Mouse (Mus musculus): ENCODE data around the gene Zbtb7a. TPM values are rescaled to one million over a fixed set of nuclear protein-coding genes. Genes with fewer than 3 reads are reported as not detected.

Zbtb7a gene
- 10 to 100 TPM in 1 of 2 experiments, 1 to 10 TPM in 1; 6.5 to 24.7 TPM for polyA plus RNA-seq (2012; fragmentation: generic; extraction: Trizol)

GRCm38 (mm10) chr10:81134966-81135681 is at the start of gene Zbtb7a:
Gene Zbtb7a, plus strand, starts transcription at chr10:81135220.

DNA sequence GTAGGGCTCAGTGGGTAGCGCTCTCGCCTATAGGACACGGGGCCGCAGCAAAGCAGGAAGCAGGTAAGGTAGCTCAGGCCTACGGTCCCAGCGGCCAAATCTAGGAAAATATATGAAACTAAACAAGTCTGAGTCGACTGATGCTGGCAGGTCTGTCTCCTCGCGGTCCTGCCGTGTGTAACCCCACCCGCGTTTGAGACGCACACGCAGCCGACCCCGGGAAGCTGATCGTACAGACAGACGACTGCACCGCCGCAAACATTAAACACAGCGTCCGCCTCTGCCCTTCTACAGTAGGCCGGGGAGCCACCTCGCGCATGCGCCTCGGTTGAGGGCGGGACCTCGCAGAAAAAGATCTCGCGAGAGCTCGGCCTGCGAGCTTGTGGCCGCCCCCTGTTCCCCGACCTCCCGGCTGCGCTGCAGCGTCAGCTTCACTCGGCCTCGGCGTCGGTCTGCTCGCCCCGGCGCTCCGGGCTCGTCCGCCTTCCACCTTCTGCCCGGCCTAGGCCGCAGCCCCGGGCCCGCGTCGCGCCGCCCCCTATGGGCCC is 29.4 kb upstream of the Zbtb7a start, which contains the start of gene Map2k2:
Gene Map2k2, plus strand, starts transcription at position 351 of the 548 bp plus-strand sequence.

GRCm38 (mm10) chr10:81167200-81168086 is 32.4 kb downstream of the Zbtb7a start, which contains the start of gene Pias4:
Gene Pias4, minus strand, starts transcription at chr10:81167923.

DNA sequence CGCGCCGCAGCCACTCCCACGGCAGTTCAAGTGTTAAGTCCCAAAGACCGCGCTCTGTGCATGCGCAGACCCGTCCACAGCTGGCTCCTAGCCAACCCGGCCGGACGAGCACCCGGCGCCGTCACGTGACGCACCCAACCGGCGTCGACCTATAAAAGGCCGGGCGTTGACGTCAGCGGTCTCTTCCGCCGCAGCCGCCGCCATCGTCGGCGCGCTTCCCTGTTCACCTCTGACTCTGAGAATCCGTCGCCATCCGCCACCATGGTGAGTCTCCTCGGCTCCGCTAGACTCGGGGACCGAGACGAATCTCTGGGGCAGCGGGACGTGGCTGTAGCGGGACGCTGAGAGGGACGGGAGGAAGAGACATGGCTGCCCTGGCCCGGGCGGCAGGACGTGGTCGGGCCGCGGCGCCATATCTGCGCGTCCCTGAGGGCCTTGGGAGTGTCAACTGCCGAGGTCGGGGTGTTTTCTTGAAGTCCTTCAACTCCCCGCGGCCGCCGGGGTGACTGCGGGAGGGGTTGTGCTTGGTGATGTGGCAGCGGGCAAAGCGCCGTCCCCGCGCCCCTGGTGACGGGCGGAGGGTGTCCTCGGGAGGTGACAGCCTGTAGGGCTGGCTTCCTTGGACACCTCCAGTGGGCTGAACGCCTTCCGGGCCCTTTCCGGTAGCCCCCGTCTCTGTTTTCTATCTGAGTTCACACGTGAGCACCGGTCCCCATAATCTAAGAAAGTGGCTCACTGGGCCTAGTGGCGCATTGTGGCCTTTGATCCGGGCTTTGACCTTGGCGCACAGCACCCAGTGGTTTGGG is 41.6 kb downstream of the Zbtb7a start, which contains the start of gene Eef2:
Gene Eef2, plus strand, starts transcription at position 166 of the 806 bp plus-strand sequence.

DNA sequence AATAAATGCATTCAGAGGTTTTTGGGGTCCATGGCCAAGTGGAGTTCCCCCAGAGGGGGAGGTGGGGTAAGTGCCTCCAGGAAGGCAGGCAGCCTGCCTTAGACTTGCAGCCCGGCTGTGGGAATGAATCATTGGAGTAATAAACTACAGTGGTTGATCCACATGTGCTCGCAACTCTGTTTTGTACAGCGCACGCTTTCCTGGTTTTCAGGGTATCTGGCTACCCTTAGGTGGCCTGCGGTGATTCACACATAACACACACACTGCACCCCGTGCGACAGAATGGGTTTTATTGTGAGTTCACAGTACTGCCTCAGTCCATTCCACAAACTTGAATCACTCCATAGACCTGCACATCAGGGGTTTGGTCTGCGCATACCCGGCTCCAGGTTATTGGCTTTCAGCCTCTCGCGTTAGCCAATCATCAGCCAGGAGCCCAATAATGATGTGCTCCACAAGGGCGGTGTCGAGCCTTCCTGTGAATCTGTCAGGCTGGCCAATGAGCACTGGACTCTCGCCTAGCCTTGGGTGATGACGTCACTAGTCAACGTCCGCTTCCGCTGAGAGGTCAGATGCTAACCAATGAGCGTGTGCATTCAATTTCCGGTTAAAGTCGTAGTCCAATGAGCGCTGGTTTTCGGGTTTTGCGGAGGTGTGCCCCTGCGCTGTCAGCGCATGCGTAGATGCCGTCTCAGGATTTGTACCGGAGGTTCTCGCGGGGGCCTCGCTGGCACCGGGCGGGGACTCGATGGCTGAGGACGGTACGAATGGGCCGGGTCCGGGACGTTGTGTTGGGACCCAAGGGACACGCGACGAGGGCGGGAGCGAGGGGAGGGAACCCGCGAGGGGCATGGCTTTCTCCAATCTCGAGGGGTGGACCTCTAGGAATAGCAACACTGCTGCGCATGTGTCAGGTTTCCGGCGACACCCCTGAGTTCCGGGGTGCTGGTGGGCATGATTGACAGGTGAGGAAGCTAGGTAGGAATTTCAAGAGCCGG is 47.6 kb downstream of the Zbtb7a start, which contains the start of gene Dapk3:
Gene Dapk3, plus strand, starts transcription at position 670 of the 998 bp plus-strand sequence.

GRCm38 (mm10) chr10:81183805-81184204 is 48.8 kb downstream of the Zbtb7a start, which contains the start of gene 4930442H23Rik:
Gene 4930442H23Rik, minus strand, starts transcription at chr10:81183849.

GRCm38 (mm10) chr10:81201807-81202758 is 67.1 kb downstream of the Zbtb7a start, which contains the start of gene Nmrk2:
Gene Nmrk2, minus strand, starts transcription at chr10:81202051.

Other genes with a start within 250 kb of the Zbtb7a start
- gene Timm13, start 234.3 kb upstream of the Zbtb7a start, polyA plus RNA-seq (2012; fragmentation: generic; extraction: Trizol): 100 to 1,000 TPM; 226 to 741 TPM
- 10 to 100 TPM; 12.8 to 15.5 TPM for gene Lmnb2, start 217.0 kb upstream of the Zbtb7a start, polyA plus RNA-seq (2012; fragmentation: generic; extraction: Trizol)
- gene Gadd45b, start 205.1 kb upstream of the Zbtb7a start, polyA plus RNA-seq (2012; fragmentation: generic; extraction: Trizol): 10 to 100 TPM; 15.9 to 26.5 TPM
- gene Gng7, start 120.3 kb upstream of the Zbtb7a start, polyA plus RNA-seq (2012; fragmentation: generic; extraction: Trizol): 10 to 100 TPM in 1 of 2 experiments, 1 to 10 TPM in 1; 1.2 to 11.2 TPM
- under 1 TPM; 0.06 to 0.14 TPM for gene Diras1, start 109.6 kb upstream of the Zbtb7a start, polyA plus RNA-seq (2012; fragmentation: generic; extraction: Trizol)
- 10 to 100 TPM; 12.6 to 36.2 TPM for gene Slc39a3, start 97.8 kb upstream of the Zbtb7a start, polyA plus RNA-seq (2012; fragmentation: generic; extraction: Trizol)
- gene Sgta, start 75.0 kb upstream of the Zbtb7a start, polyA plus RNA-seq (2012; fragmentation: generic; extraction: Trizol): 100 to 1,000 TPM; 167 to 227 TPM
- 100 to 1,000 TPM in 1 of 2 experiments, 10 to 100 TPM in 1; 46.9 to 101 TPM for gene Thop1, start 65.2 kb upstream of the Zbtb7a start, polyA plus RNA-seq (2012; fragmentation: generic; extraction: Trizol)
- under 1 TPM; 0.02 to 0.45 TPM for gene Creb3l3, start 36.3 kb upstream of the Zbtb7a start, polyA plus RNA-seq (2012; fragmentation: generic; extraction: Trizol)
- gene Map2k2, start 29.3 kb upstream of the Zbtb7a start, polyA plus RNA-seq (2012; fragmentation: generic; extraction: Trizol): 100 to 1,000 TPM; 207 to 359 TPM
- gene Pias4, start 32.7 kb downstream of the Zbtb7a start, polyA plus RNA-seq (2012; fragmentation: generic; extraction: Trizol): 10 to 100 TPM; 36.0 to 48.5 TPM
- gene Eef2, start 41.4 kb downstream of the Zbtb7a start, polyA plus RNA-seq (2012; fragmentation: generic; extraction: Trizol): 1,000 to 10,000 TPM; 3,430 to 4,023 TPM
- 100 to 1,000 TPM in 1 of 2 experiments, 10 to 100 TPM in 1; 98.3 to 105 TPM for gene Dapk3, start 47.8 kb downstream of the Zbtb7a start, polyA plus RNA-seq (2012; fragmentation: generic; extraction: Trizol)
- under 1 TPM; 0.11 to 0.15 TPM for gene 4930442H23Rik, start 48.6 kb downstream of the Zbtb7a start, polyA plus RNA-seq (2012; fragmentation: generic; extraction: Trizol)
- under 1 TPM in 1 of 2 experiments, not detected in 1; 0.02 TPM for gene Nmrk2, start 66.8 kb downstream of the Zbtb7a start, polyA plus RNA-seq (2012; fragmentation: generic; extraction: Trizol)
- under 1 TPM in 1 of 2 experiments, not detected in 1; 0.01 TPM for gene Atcay, start 95.6 kb downstream of the Zbtb7a start, polyA plus RNA-seq (2012; fragmentation: generic; extraction: Trizol)
- gene Zfr2, start 97.9 kb downstream of the Zbtb7a start, polyA plus RNA-seq (2012; fragmentation: generic; extraction: Trizol): 10 to 100 TPM in 1 of 2 experiments, under 1 TPM in 1; 0.32 to 18.3 TPM
- 1 to 10 TPM in 1 of 2 experiments, under 1 TPM in 1; 0.69 to 1.9 TPM for gene Matk, start 117.7 kb downstream of the Zbtb7a start, polyA plus RNA-seq (2012; fragmentation: generic; extraction: Trizol)
- gene Mrpl54, start 131.7 kb downstream of the Zbtb7a start, polyA plus RNA-seq (2012; fragmentation: generic; extraction: Trizol): 100 to 1,000 TPM; 242 to 665 TPM
- 100 to 1,000 TPM; 128 to 134 TPM for gene Apba3, start 131.7 kb downstream of the Zbtb7a start, polyA plus RNA-seq (2012; fragmentation: generic; extraction: Trizol)
- gene Tjp3, start 156.4 kb downstream of the Zbtb7a start, polyA plus RNA-seq (2012; fragmentation: generic; extraction: Trizol): under 1 TPM in 1 of 2 experiments, not detected in 1; 0.02 TPM
- 10 to 100 TPM; 23.9 to 61.5 TPM for gene Pip5k1c, start 157.7 kb downstream of the Zbtb7a start, polyA plus RNA-seq (2012; fragmentation: generic; extraction: Trizol)
- gene Cactin, start 185.9 kb downstream of the Zbtb7a start, polyA plus RNA-seq (2012; fragmentation: generic; extraction: Trizol): 10 to 100 TPM; 27.2 to 37.4 TPM
- gene Tbxa2r, start 193.5 kb downstream of the Zbtb7a start, polyA plus RNA-seq (2012; fragmentation: generic; extraction: Trizol): 1 to 10 TPM in 1 of 2 experiments, under 1 TPM in 1; 0.02 to 2.0 TPM
- 1 to 10 TPM in 1 of 2 experiments, under 1 TPM in 1; 0.42 to 1.2 TPM for gene Gipc3, start 208.0 kb downstream of the Zbtb7a start, polyA plus RNA-seq (2012; fragmentation: generic; extraction: Trizol)
- 100 to 1,000 TPM; 102 to 104 TPM for gene Hmg20b, start 215.3 kb downstream of the Zbtb7a start, polyA plus RNA-seq (2012; fragmentation: generic; extraction: Trizol)
- gene Mfsd12, start 222.3 kb downstream of the Zbtb7a start, polyA plus RNA-seq (2012; fragmentation: generic; extraction: Trizol): 10 to 100 TPM in 1 of 2 experiments, 1 to 10 TPM in 1; 4.0 to 13.8 TPM
- gene 4930404N11Rik, start 230.6 kb downstream of the Zbtb7a start, polyA plus RNA-seq (2012; fragmentation: generic; extraction: Trizol): 1 to 10 TPM in 1 of 2 experiments, under 1 TPM in 1; 0.27 to 2.1 TPM
- gene Fzr1, start 243.3 kb downstream of the Zbtb7a start, polyA plus RNA-seq (2012; fragmentation: generic; extraction: Trizol): 10 to 100 TPM; 57.6 to 80.9 TPM
- 100 to 1,000 TPM in 1 of 2 experiments, 10 to 100 TPM in 1; 82.6 to 184 TPM for gene Dohh, start 249.2 kb downstream of the Zbtb7a start, polyA plus RNA-seq (2012; fragmentation: generic; extraction: Trizol)
- 1 to 10 TPM in 1 of 2 experiments, under 1 TPM in 1; 0.55 to 3.2 TPM for gene Gm48551, start 249.2 kb downstream of the Zbtb7a start, polyA plus RNA-seq (2012; fragmentation: generic; extraction: Trizol)

Data from C3H10T1/2 (cell line).